Mouse (Mus musculus): Measurements from ENCODE around the gene Trpc7.
A peak's percentile ranks its signal among the peaks of the same experiment; 100 is the strongest.

Trpc7 gene

GRCm38 (mm10) chr13:56895893-56896292, at the start of gene Trpc7:
Gene Trpc7 (minus strand): TSS chr13:56895993.
- DNase-seq (ENCODE audit: low read depth) = no peak

GRCm38 (mm10) chr13:56939261-56939660, 43.5 kb upstream of the Trpc7 start:
- no peak for DNase-seq (ENCODE audit: low read depth)

GRCm38 (mm10) chr13:56933832-56934510, 38.2 kb upstream of the Trpc7 start:
- DNase-seq (ENCODE audit: low read depth) = no peak

GRCm38 (mm10) chr13:56930421-56930820, 34.6 kb upstream of the Trpc7 start:
- no peak for DNase-seq (ENCODE audit: low read depth)

GRCm38 (mm10) chr13:56922976-56923375, 27.2 kb upstream of the Trpc7 start:
- DNase-seq (ENCODE audit: low read depth) = no peak

- no peak for DNase-seq (ENCODE audit: low read depth)
These were observed 25.5 kb upstream of the Trpc7 start for GRCm38 (mm10) chr13:56921251-56921650.

- no peak for DNase-seq (ENCODE audit: low read depth)
These were observed 18.9 kb upstream of the Trpc7 start for GRCm38 (mm10) chr13:56914721-56915120.

GRCm38 (mm10) chr13:56911093-56911492, 15.3 kb upstream of the Trpc7 start:
- no peak for DNase-seq (ENCODE audit: low read depth)

- peak; percentile 54 for DNase-seq (ENCODE audit: low read depth)
These were observed 407 bp downstream of the Trpc7 start for GRCm38 (mm10) chr13:56895386-56895785.

- DNase-seq (ENCODE audit: low read depth) = no peak
These were observed 1.2 kb downstream of the Trpc7 start for GRCm38 (mm10) chr13:56894543-56894942.

- DNase-seq (ENCODE audit: low read depth) = no peak
These were observed 5.9 kb downstream of the Trpc7 start for GRCm38 (mm10) chr13:56889888-56890287.

GRCm38 (mm10) chr13:56882931-56883330, 12.9 kb downstream of the Trpc7 start:
- no peak for DNase-seq (ENCODE audit: low read depth)

GRCm38 (mm10) chr13:56864567-56864966, 31.2 kb downstream of the Trpc7 start:
- DNase-seq (ENCODE audit: low read depth) = no peak

- DNase-seq (ENCODE audit: low read depth) = no peak
These were observed 33.8 kb downstream of the Trpc7 start for GRCm38 (mm10) chr13:56862011-56862410.

GRCm38 (mm10) chr13:56854506-56854905, 41.3 kb downstream of the Trpc7 start:
- no peak for DNase-seq (ENCODE audit: low read depth)

GRCm38 (mm10) chr13:56853436-56853835, 42.4 kb downstream of the Trpc7 start:
- DNase-seq (ENCODE audit: low read depth) = no peak

GRCm38 (mm10) chr13:56845866-56846265, 49.9 kb downstream of the Trpc7 start:
- DNase-seq (ENCODE audit: low read depth) = no peak

- no peak for DNase-seq (ENCODE audit: low read depth)
These were observed 80.3 kb downstream of the Trpc7 start for GRCm38 (mm10) chr13:56815471-56815870.

GRCm38 (mm10) chr13:56806776-56807490, 88.9 kb downstream of the Trpc7 start:
- peak; percentile 86 for DNase-seq (ENCODE audit: low read depth)

- DNase-seq (ENCODE audit: low read depth) = no peak
These were observed 90.7 kb downstream of the Trpc7 start for GRCm38 (mm10) chr13:56805131-56805530.

GRCm38 (mm10) chr13:56797459-56797858, 98.3 kb downstream of the Trpc7 start:
- no peak for DNase-seq (ENCODE audit: low read depth)

- no peak for DNase-seq (ENCODE audit: low read depth)
These were observed 100.3 kb downstream of the Trpc7 start for GRCm38 (mm10) chr13:56795501-56795900.

- peak; percentile 12 for DNase-seq (ENCODE audit: low read depth)
These were observed 101.4 kb downstream of the Trpc7 start for GRCm38 (mm10) chr13:56794441-56794840.

- DNase-seq (ENCODE audit: low read depth) = peak; percentile 22
These were observed 102.9 kb downstream of the Trpc7 start for GRCm38 (mm10) chr13:56792844-56793243.
